Mouse (Mus musculus): ENCODE measurements around the gene Gm3012.
"Not testable (repeated sequence)": the region's sequence is repeated elsewhere in the genome, so short reads cannot be mapped to it uniquely, and the experiment has no call there.

Gm3012 gene

GRCm38 (mm10) chr14:3634212-3634611 is at the start of gene Gm3012:
Gm3012 (plus strand) TSS chr14:3634512.
- in situ Hi-C loops (cut with MboI; ENCODE audit: low pct_unique_long_range_greater_than_20kb in 1 of 2, low sequenced_read_pairs in 2 of 2, unreplicated experiment in 1 of 2) = not testable (repeated sequence)

GRCm38 (mm10) chr14:3651730-3652129 is 17.4 kb downstream of the Gm3012 start, which contains the start of gene Gm3020:
Gm3020 (plus strand) TSS chr14:3652030.
- in situ Hi-C loops (cut with MboI; ENCODE audit: low pct_unique_long_range_greater_than_20kb in 1 of 2, low sequenced_read_pairs in 2 of 2, unreplicated experiment in 1 of 2) = not testable (repeated sequence)

DNA sequence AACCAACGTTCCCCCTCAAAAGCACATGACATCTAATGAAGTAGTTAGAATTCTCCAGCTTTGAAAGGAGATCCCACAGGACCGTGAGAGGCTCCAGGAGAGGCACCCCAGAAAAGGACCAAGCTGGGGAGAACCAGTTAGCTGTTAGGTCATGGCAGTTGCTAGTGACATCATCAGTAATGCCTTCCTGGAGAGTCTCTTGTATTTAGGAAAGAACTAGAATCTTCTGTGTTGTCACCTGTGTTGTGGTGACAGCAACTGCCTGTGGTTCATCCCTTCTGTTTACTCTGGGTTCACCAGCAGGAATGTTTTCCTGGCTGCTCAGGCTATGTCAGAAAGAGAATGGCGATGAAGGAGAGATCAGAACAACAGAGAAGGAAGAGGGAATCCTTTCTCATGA is 54.2 kb downstream of the Gm3012 start, which contains the start of gene Gm3043:
Gene Gm3043 (plus strand): TSS at position 301 of the 400 bp plus-strand sequence.
- in situ Hi-C loops (cut with MboI; ENCODE audit: low pct_unique_long_range_greater_than_20kb in 1 of 2, low sequenced_read_pairs in 2 of 2, unreplicated experiment in 1 of 2) = not testable (repeated sequence)
